ENCODE assay signal across 14 mouse cellular contexts in genomic region chr15:52963918-52964317, GRCm38 (mm10).
A peak's percentile ranks its signal among the peaks of the same experiment; 100 is the strongest.
DNase-seq lines count a peak whose midpoint lies in the region; ATAC-seq lines count a peak whose summit lies in the region.
"Had no signal": no experiment of that assay in that cellular context is flagged by ENCODE, and none has a peak within 500 bp of the region (broad histone marks: within the 10 kb centered on the region; RNA-seq: fewer than 3 reads in every experiment).

No protein-coding gene starts in this region.

- 21% methylated on average over 2 of the region's 2 CpGs for WGBS in hindbrain, embryonic 10.5 days
- WGBS in hindbrain, embryonic 13.5 days: 2% methylated on average over 2 of the region's 2 CpGs
- WGBS in neural tube, embryonic 11.5 days: 20% methylated on average over 2 of the region's 2 CpGs
- 12% methylated on average over 2 of the region's 2 CpGs for WGBS in neural tube, embryonic 15.5 days
- WGBS in hindbrain, embryonic 12.5 days: 14% methylated on average over 2 of the region's 2 CpGs

- no peak; the same call in 1 of the 2 replicates for ATAC-seq in hindbrain, embryonic 13.5 days (ENCODE audit: low FRiP score)
- ATAC-seq in neural tube, embryonic 11.5 days (ENCODE audit: insufficient read depth, low FRiP score, low TSS enrichment): peak; percentile 80
- no peak for ATAC-seq in neural tube, embryonic 15.5 days (ENCODE audit: low FRiP score)
- ATAC-seq in hindbrain, embryonic 12.5 days (ENCODE audit: low FRiP score): peak; percentile 82

- no peak overlapping the region for H3K9ac ChIP-seq in hindbrain, embryonic 13.5 days
- no peak overlapping the region for H3K9ac ChIP-seq in neural tube, embryonic 11.5 days (ENCODE audit: low read length)
- H3K9ac ChIP-seq in neural tube, embryonic 15.5 days (replicated peaks): no peak overlapping the region
- H3K9ac ChIP-seq in hindbrain, embryonic 12.5 days: no peak overlapping the region
- H3K9ac ChIP-seq: embryonic facial prominence, embryonic 13.5 days; limb, embryonic 13.5 days had no signal

- peak; percentile 42 for DNase-seq in hindbrain, embryonic 10.5 days (ENCODE audit: low spot score)
- DNase-seq in neural tube, embryonic 11.5 days (ENCODE audit: low spot score): peak; percentile 19
- DNase-seq in retina, embryonic 14.5 days (ENCODE audit: low spot score): peak; percentile 41
- DNase-seq in cerebellum, postnatal 14 days: no peak
- no peak for DNase-seq in left cerebral cortex, postnatal 36 days (ENCODE audit: low spot score in 2 of 2)
- DNase-seq: cerebellum, adult 11-12 months; gastrocnemius, postnatal 25 days; heart, postnatal 14 days; thymus, postnatal 25 days had no signal

- peak overlapping the region; percentile 77 for H3K27ac ChIP-seq in hindbrain, embryonic 10.5 days
- no peak overlapping the region for H3K27ac ChIP-seq in hindbrain, embryonic 13.5 days
- no peak overlapping the region for H3K27ac ChIP-seq in neural tube, embryonic 11.5 days (ENCODE audit: low read depth, low read length)
- no peak overlapping the region for H3K27ac ChIP-seq in neural tube, embryonic 15.5 days (replicated peaks)
- H3K27ac ChIP-seq in hindbrain, embryonic 12.5 days: no peak overlapping the region
- H3K27ac ChIP-seq: embryonic facial prominence, embryonic 13.5 days; limb, embryonic 13.5 days had no signal

- intact Hi-C loops in left cerebral cortex, postnatal 36 days (cut with DNase I): no loop called here

- H3K9me3 ChIP-seq in hindbrain, embryonic 10.5 days: no peaks in the 10 kb centered on the region
- H3K9me3 ChIP-seq in hindbrain, embryonic 13.5 days: no peaks in the 10 kb centered on the region
- H3K9me3 ChIP-seq in neural tube, embryonic 11.5 days (ENCODE audit: control insufficient read depth, low read length): no peaks in the 10 kb centered on the region
- no peaks in the 10 kb centered on the region for H3K9me3 ChIP-seq in neural tube, embryonic 15.5 days (replicated peaks)
- no peaks in the 10 kb centered on the region for H3K9me3 ChIP-seq in hindbrain, embryonic 12.5 days (replicated peaks)
- H3K9me3 ChIP-seq: embryonic facial prominence, embryonic 13.5 days; limb, embryonic 13.5 days had no signal

- H3K4me2 ChIP-seq in hindbrain, embryonic 13.5 days: no peak overlapping the region
- H3K4me2 ChIP-seq in neural tube, embryonic 11.5 days (ENCODE audit: low read depth): no peak overlapping the region
- H3K4me2 ChIP-seq in neural tube, embryonic 15.5 days: no peak overlapping the region
- no peak overlapping the region for H3K4me2 ChIP-seq in hindbrain, embryonic 12.5 days (replicated peaks)
- H3K4me2 ChIP-seq: embryonic facial prominence, embryonic 13.5 days; limb, embryonic 13.5 days had no signal

- H3K36me3 ChIP-seq in hindbrain, embryonic 10.5 days: no peaks in the 10 kb centered on the region
- H3K36me3 ChIP-seq in hindbrain, embryonic 13.5 days: no peaks in the 10 kb centered on the region
- H3K36me3 ChIP-seq in neural tube, embryonic 11.5 days (ENCODE audit: control insufficient read depth, insufficient read depth, low read length): no peaks in the 10 kb centered on the region
- no peaks in the 10 kb centered on the region for H3K36me3 ChIP-seq in neural tube, embryonic 15.5 days
- no peaks in the 10 kb centered on the region for H3K36me3 ChIP-seq in hindbrain, embryonic 12.5 days
- H3K36me3 ChIP-seq: embryonic facial prominence, embryonic 13.5 days; limb, embryonic 13.5 days had no signal

- no peak overlapping the region for H3K4me3 ChIP-seq in hindbrain, embryonic 10.5 days
- H3K4me3 ChIP-seq in hindbrain, embryonic 13.5 days: no peak overlapping the region
- no peak overlapping the region for H3K4me3 ChIP-seq in neural tube, embryonic 11.5 days (ENCODE audit: low read depth, low read length)
- H3K4me3 ChIP-seq in neural tube, embryonic 15.5 days (replicated peaks): no peak overlapping the region
- H3K4me3 ChIP-seq in hindbrain, embryonic 12.5 days: no peak overlapping the region
- H3K4me3 ChIP-seq: embryonic facial prominence, embryonic 13.5 days; limb, embryonic 13.5 days had no signal

- H3K27me3 ChIP-seq in hindbrain, embryonic 10.5 days (ENCODE audit: insufficient read depth, poor library complexity, severe bottlenecking): no peaks in the 10 kb centered on the region
- H3K27me3 ChIP-seq in hindbrain, embryonic 13.5 days: no peaks in the 10 kb centered on the region
- no peaks in the 10 kb centered on the region for H3K27me3 ChIP-seq in neural tube, embryonic 11.5 days (ENCODE audit: control insufficient read depth, insufficient read depth, low read length)
- no peaks in the 10 kb centered on the region for H3K27me3 ChIP-seq in neural tube, embryonic 15.5 days (replicated peaks)
- no peaks in the 10 kb centered on the region for H3K27me3 ChIP-seq in hindbrain, embryonic 12.5 days
- H3K27me3 ChIP-seq: embryonic facial prominence, embryonic 13.5 days; limb, embryonic 13.5 days had no signal

- peaks cover 20% of the 10 kb centered on the region for H3K4me1 ChIP-seq in hindbrain, embryonic 10.5 days (replicated peaks)
- 0 out of 2 replicates have a peak, but pooled peaks cover 3% of the 10 kb centered on the region for H3K4me1 ChIP-seq in hindbrain, embryonic 13.5 days (replicated peaks)
- H3K4me1 ChIP-seq in neural tube, embryonic 11.5 days (ENCODE audit: control insufficient read depth, insufficient read depth, low read length): no peaks in the 10 kb centered on the region
- H3K4me1 ChIP-seq in neural tube, embryonic 15.5 days: no peaks in the 10 kb centered on the region
- H3K4me1 ChIP-seq in hindbrain, embryonic 12.5 days: peaks cover 4% of the 10 kb centered on the region

Comparison
In these comparisons a context has a peak if more than half of its experiments do, and no peak if none do; other contexts are left out.
1. ATAC-seq: peak in neural tube, embryonic 11.5 days (single experiment) and hindbrain, embryonic 12.5 days (single experiment); none in hindbrain, embryonic 13.5 days (single experiment) and neural tube, embryonic 15.5 days (single experiment).
2. DNase-seq: peak in hindbrain, embryonic 10.5 days (single experiment), neural tube, embryonic 11.5 days (single experiment) and retina, embryonic 14.5 days (single experiment); none in cerebellum, postnatal 14 days (0 of 2) and left cerebral cortex, postnatal 36 days (0 of 2).